9 mouse cellular contexts compared by ENCODE assay signal in the genomic region with DNA sequence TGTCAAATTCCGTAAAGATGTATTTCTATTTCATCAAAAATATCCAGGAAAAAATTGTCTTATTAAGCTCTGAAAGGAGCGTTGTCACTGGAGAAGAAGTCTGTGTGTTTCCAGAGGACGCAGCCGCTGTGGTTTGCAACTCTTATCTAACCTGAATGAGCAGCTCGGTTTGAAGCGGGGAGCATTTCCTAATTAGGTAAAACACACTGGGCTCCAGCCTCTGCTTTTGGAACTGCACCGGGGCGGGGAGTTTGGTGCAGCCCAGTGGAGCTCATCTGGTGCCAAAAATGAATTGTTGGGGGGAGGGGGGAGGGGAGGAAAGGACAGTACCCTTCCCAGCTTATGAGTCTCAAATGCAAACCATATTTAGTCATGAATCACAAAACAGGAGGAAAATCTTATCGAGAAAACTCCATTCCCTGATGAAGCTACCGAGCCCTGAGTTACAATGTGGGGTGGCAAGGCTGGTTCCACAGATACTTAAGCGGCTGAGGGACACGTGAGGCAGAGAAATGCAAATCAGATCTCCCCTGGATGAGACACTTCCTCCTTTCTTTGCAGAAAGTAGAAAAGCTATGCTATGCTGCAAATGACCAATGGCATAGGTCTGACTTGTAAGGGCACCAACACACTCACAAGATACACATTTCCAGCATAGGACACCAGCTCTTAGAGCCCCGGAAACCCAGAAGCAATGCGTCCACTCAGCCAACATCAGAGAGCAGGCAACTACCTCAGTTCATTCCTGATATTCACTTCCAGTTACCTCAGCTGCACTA. TPM values are rescaled to one million over a fixed set of nuclear protein-coding genes. Genes with fewer than 3 reads are reported as not detected.
DNase-seq lines count a peak whose midpoint lies in the region; ATAC-seq lines count a peak whose summit lies in the region.
"Had no signal": no experiment of that assay in that cellular context is flagged by ENCODE, and none has a peak within 500 bp of the region (broad histone marks: within the 10 kb centered on the region; RNA-seq: fewer than 3 reads in every experiment).

No protein-coding gene starts in this region.

- H3K4me1 ChIP-seq in heart, embryonic 13.5 days: peaks cover 30% of the 10 kb centered on the region
- H3K4me1 ChIP-seq in liver, embryonic 15.5 days (replicated peaks): no peaks in the 10 kb centered on the region
- no peaks in the 10 kb centered on the region for H3K4me1 ChIP-seq in stomach, embryonic 16.5 days (ENCODE audit: control insufficient read depth, insufficient read depth, low read length)
- no peaks in the 10 kb centered on the region for H3K4me1 ChIP-seq in hindbrain, embryonic 14.5 days (replicated peaks; ENCODE audit: control insufficient read depth, insufficient read depth, low read length)
- H3K4me1 ChIP-seq: neural tube, embryonic 13.5 days had no signal

- WGBS in heart, embryonic 13.5 days: 13% methylated on average over 14 of the region's 14 CpGs
- 12% methylated on average over 14 of the region's 14 CpGs for WGBS in liver, embryonic 15.5 days (ENCODE audit: insufficient replicate concordance)
- 24% methylated on average over 14 of the region's 14 CpGs for WGBS in stomach, embryonic 16.5 days
- WGBS in hindbrain, embryonic 14.5 days: 60% methylated on average over 14 of the region's 14 CpGs

- peak overlapping the region; percentile 70 for H3K4me2 ChIP-seq in heart, embryonic 13.5 days
- peak overlapping the region; percentile 40 for H3K4me2 ChIP-seq in liver, embryonic 15.5 days
- H3K4me2 ChIP-seq in stomach, embryonic 16.5 days (ENCODE audit: low read depth, low read length): peak overlapping the region; percentile 45
- no peak overlapping the region for H3K4me2 ChIP-seq in hindbrain, embryonic 14.5 days (replicated peaks)
- H3K4me2 ChIP-seq: neural tube, embryonic 13.5 days had no signal

- H3K9me3 ChIP-seq in heart, embryonic 13.5 days: no peaks in the 10 kb centered on the region
- H3K9me3 ChIP-seq in liver, embryonic 15.5 days (replicated peaks): no peaks in the 10 kb centered on the region
- no peaks in the 10 kb centered on the region for H3K9me3 ChIP-seq in stomach, embryonic 16.5 days (replicated peaks; ENCODE audit: control insufficient read depth, low read length)
- no peaks in the 10 kb centered on the region for H3K9me3 ChIP-seq in hindbrain, embryonic 14.5 days (ENCODE audit: control insufficient read depth, low read length)
- H3K9me3 ChIP-seq: neural tube, embryonic 13.5 days had no signal

- H3K27ac ChIP-seq in heart, embryonic 13.5 days (replicated peaks): peak overlapping the region; percentile 81
- no peak overlapping the region for H3K27ac ChIP-seq in liver, embryonic 15.5 days (replicated peaks)
- H3K27ac ChIP-seq in stomach, embryonic 16.5 days (ENCODE audit: low read length): peak overlapping the region; percentile 94
- H3K27ac ChIP-seq in hindbrain, embryonic 14.5 days: no peak overlapping the region
- H3K27ac ChIP-seq: neural tube, embryonic 13.5 days had no signal

- no peak for ATAC-seq in heart, embryonic 13.5 days (ENCODE audit: extremely low read depth, insufficient number of reproducible peaks, low FRiP score, low TSS enrichment)
- ATAC-seq in liver, embryonic 15.5 days (ENCODE audit: insufficient read depth): no peak
- peak; percentile 37 for ATAC-seq in stomach, embryonic 16.5 days (ENCODE audit: insufficient read depth, low FRiP score)
- no peak for ATAC-seq in hindbrain, embryonic 14.5 days (ENCODE audit: low FRiP score)

- peaks cover 25% of the 10 kb centered on the region for H3K36me3 ChIP-seq in heart, embryonic 13.5 days
- H3K36me3 ChIP-seq in liver, embryonic 15.5 days (replicated peaks): no peaks in the 10 kb centered on the region
- no peaks in the 10 kb centered on the region for H3K36me3 ChIP-seq in stomach, embryonic 16.5 days (ENCODE audit: control insufficient read depth, insufficient read depth, low read length)
- no peaks in the 10 kb centered on the region for H3K36me3 ChIP-seq in hindbrain, embryonic 14.5 days (replicated peaks; ENCODE audit: control insufficient read depth, insufficient read depth)
- H3K36me3 ChIP-seq: neural tube, embryonic 13.5 days had no signal

- peaks cover 44% of the 10 kb centered on the region for H3K27me3 ChIP-seq in heart, embryonic 13.5 days (replicated peaks)
- H3K27me3 ChIP-seq in liver, embryonic 15.5 days: no peaks in the 10 kb centered on the region
- H3K27me3 ChIP-seq in stomach, embryonic 16.5 days (ENCODE audit: control insufficient read depth, insufficient read depth, low read length): no peaks in the 10 kb centered on the region
- H3K27me3 ChIP-seq in hindbrain, embryonic 14.5 days (ENCODE audit: control insufficient read depth, insufficient read depth, low read length): no peaks in the 10 kb centered on the region
- H3K27me3 ChIP-seq: neural tube, embryonic 13.5 days had no signal

- DNase-seq in urinary bladder, postnatal 25 days (ENCODE audit: low spot score): peak; percentile 24
- DNase-seq in urinary bladder, postnatal 4 days (ENCODE audit: low spot score in 2 of 2): no peak
- DNase-seq in hindbrain, embryonic 14.5 days (ENCODE audit: low spot score): no peak
- DNase-seq in c-Kit-positive CD71-positive TER-119-positive erythroid progenitor cells, embryonic 14.5 days (ENCODE audit: low spot score): no peak
- DNase-seq in urinary bladder, postnatal 10 days (ENCODE audit: low spot score): no peak

- peak overlapping the region; percentile 81 for H3K9ac ChIP-seq in heart, embryonic 13.5 days
- no peak overlapping the region for H3K9ac ChIP-seq in liver, embryonic 15.5 days
- peak overlapping the region; percentile 71 for H3K9ac ChIP-seq in stomach, embryonic 16.5 days (ENCODE audit: low read length)
- no peak overlapping the region for H3K9ac ChIP-seq in hindbrain, embryonic 14.5 days
- H3K9ac ChIP-seq: neural tube, embryonic 13.5 days had no signal

- H3K4me3 ChIP-seq in heart, embryonic 13.5 days: peak overlapping the region; percentile 59
- H3K4me3 ChIP-seq in liver, embryonic 15.5 days (replicated peaks): no peak overlapping the region
- peak overlapping the region; percentile 48 for H3K4me3 ChIP-seq in stomach, embryonic 16.5 days (replicated peaks; ENCODE audit: low read length)
- H3K4me3 ChIP-seq in hindbrain, embryonic 14.5 days (replicated peaks; ENCODE audit: low read length): no peak overlapping the region
- H3K4me3 ChIP-seq: neural tube, embryonic 13.5 days had no signal

RNA-seq across cellular contexts. Expression of gene Acta2, which starts 1.1 kb away (rescaled TPM):
- 1,110 and 1,204 TPM in 2 replicates for polyA plus RNA-seq in heart, embryonic 13.5 days (2015; fragmentation: Nextera tagmentation; extraction: Ambion mirVana)
- 19.8 and 22.0 TPM in 2 replicates for polyA plus RNA-seq in liver, embryonic 15.5 days (2015; fragmentation: Nextera tagmentation; extraction: Ambion mirVana)
- polyA plus RNA-seq in stomach, embryonic 16.5 days (2015; fragmentation: Nextera tagmentation; extraction: Ambion mirVana): 2,412 and 2,864 TPM in 2 replicates
- 19.5 and 22.2 TPM in 2 replicates for polyA plus RNA-seq in hindbrain, embryonic 14.5 days (2014; fragmentation: Nextera tagmentation; extraction: Ambion mirVana)

RNA-seq across cellular contexts. Expression of gene Fas, which starts 36.2 kb away (rescaled TPM):
- 2.6 and 2.8 TPM in 2 replicates for polyA plus RNA-seq in heart, embryonic 13.5 days (2015; fragmentation: Nextera tagmentation; extraction: Ambion mirVana)
- 4.6 and 4.7 TPM in 2 replicates for polyA plus RNA-seq in liver, embryonic 15.5 days (2015; fragmentation: Nextera tagmentation; extraction: Ambion mirVana)
- 5.1 and 5.9 TPM in 2 replicates for polyA plus RNA-seq in stomach, embryonic 16.5 days (2015; fragmentation: Nextera tagmentation; extraction: Ambion mirVana)
- 1.3 and 1.5 TPM in 2 replicates for polyA plus RNA-seq in hindbrain, embryonic 14.5 days (2014; fragmentation: Nextera tagmentation; extraction: Ambion mirVana)

Comparison
In these comparisons a context has a peak if more than half of its experiments do, and no peak if none do; other contexts are left out.
1. H3K27ac ChIP-seq: peak in heart, embryonic 13.5 days (single experiment) and stomach, embryonic 16.5 days (single experiment); none in liver, embryonic 15.5 days (single experiment) and hindbrain, embryonic 14.5 days (single experiment).
2. H3K4me3 ChIP-seq: peak in heart, embryonic 13.5 days (single experiment) and stomach, embryonic 16.5 days (single experiment); none in liver, embryonic 15.5 days (single experiment) and hindbrain, embryonic 14.5 days (single experiment).
3. H3K9ac ChIP-seq: peak in heart, embryonic 13.5 days (single experiment) and stomach, embryonic 16.5 days (single experiment); none in liver, embryonic 15.5 days (single experiment) and hindbrain, embryonic 14.5 days (single experiment).
4. RNA of gene Acta2, which starts 1.1 kb away (polyA plus RNA-seq): 2,412 to 2,864 TPM in stomach, embryonic 16.5 days and 1,110 to 1,204 TPM in heart, embryonic 13.5 days; 19.5 to 22.2 TPM in hindbrain, embryonic 14.5 days and 19.8 to 22.0 TPM in liver, embryonic 15.5 days; every median in the first group is over 10 times any median in the second.